Mouse (Mus musculus): ENCODE data around the gene Hsp90b1.
"Not testable (repeated sequence)": the region's sequence is repeated elsewhere in the genome, so short reads cannot be mapped to it uniquely, and the experiment has no call there.

Gene Hsp90b1

DNA sequence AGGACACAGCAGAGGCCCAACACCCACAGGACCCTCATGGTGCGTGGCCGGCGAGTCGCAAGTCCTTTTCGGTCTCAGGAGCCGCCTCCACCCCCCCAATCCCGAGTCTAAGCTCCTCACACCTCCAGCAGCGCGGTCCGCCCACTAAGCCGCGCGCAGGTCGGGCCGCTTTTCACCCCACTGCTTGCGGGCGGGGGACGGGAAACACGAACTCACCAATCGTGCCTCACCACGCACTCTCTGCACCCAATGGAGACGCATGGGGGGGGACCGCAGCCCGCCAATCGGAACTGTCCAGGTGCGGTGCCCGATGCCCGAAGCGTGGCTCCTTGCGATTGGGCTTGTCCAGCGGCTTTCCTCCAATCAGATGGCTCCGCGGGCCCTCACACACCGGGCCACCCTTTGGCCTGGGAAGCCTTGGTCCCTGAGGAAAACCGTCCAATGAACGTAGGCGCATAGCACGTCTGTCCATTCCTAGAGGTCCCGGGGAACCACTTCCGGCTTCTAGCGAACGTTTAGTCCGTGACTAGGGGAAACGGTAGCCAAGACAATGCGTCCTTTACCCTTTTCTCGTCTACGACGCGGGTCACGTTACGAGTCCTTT, at the start of gene Hsp90b1, which contains the start of gene Ttc41:
Hsp90b1 (minus strand) TSS at position 192 of the 604 bp plus-strand sequence.
Ttc41 (plus strand) TSS at position 494 of the 604 bp plus-strand sequence.
- DNase-seq = peak; percentile 96 to 98

DNA sequence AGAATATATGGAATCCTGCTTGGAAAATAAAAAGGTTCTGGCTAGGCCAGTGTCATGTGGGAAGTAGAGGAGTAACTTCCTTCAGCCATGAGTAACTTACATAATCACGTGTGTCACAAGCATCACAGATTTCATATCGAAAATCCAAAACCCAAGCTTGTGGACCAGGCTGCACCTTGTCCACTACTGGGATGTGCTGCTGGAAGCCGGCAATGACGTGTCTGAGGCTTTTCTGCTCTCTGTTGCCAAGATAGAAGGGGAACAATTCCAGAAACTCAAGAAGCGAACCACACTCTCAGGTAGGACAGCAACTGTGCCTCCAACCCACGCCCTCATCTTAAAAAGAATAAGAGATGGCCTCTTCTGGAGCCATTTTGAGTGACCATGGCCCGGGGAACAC, 39.0 kb upstream of the Hsp90b1 start:
- no peak for DNase-seq

DNA sequence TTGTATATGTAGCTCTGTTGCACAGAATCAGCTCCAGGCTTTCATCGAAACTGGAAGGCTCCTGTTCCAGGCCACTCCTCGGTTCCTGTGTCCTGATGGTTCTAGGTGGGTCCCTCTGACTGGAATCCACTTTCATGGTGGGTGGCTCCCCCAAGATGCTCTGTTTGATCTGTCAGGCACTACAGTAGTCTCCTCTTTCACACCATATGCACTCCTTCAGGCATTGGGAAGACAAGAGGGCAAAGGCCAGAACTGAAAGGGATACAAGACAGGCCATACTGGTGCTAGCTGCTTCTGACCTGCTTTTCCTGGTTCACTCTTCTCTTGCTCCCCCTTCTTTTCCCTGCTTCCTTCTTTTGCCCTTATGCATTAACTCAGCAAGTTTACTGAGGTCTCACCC, 37.6 kb upstream of the Hsp90b1 start:
- no peak for DNase-seq

- peak in 1 of 2 experiments; percentile 19 for DNase-seq
Measured at GRCm38 (mm10) chr10:86735036-86735435, 29.7 kb upstream of the Hsp90b1 start.

DNA sequence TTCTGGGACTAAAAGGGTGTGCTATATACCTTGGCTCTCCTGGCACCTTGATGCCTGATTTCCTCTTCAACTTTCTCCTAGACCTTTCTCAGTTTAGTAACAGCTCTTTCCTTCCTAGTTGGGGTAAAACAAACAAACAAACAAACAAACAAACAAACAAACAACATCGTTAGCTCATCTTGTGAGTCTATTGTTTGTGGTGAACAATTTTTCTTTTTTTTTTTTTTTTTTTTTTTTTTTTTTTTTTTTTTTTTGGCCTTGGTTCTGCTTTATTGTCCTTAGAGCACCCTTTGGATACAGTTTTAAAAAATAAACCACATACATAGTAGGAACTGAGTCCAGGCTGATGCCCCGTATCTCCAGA, 26.2 kb upstream of the Hsp90b1 start:
- DNase-seq = no peak

GRCm38 (mm10) chr10:86730823-86731499, 25.7 kb upstream of the Hsp90b1 start:
- DNase-seq = peak; percentile 88 to 89

GRCm38 (mm10) chr10:86728176-86728575, 22.9 kb upstream of the Hsp90b1 start:
- DNase-seq = no peak

- peak; percentile 48 to 50 for DNase-seq
Measured at GRCm38 (mm10) chr10:86727548-86727980, 22.3 kb upstream of the Hsp90b1 start.

DNA sequence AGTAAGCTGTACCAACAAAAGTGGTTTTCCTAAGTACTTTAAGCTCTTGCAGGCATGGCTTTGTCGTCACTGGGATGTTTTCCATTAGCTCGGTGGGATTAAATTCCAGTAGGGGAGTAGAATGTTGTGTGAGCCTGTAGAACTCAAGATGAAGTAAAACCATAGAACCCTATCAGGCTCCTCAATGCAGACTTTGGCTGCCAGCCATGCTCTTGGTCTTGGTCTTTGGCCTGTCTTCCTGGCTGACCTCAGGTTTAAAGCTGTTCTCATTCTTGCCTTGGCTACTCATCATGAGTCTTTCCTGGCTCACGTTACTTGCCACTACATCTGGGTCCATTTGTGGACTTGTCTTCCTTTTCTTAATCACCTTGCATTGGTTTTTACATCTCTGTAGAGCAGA, 6.8 kb upstream of the Hsp90b1 start:
- DNase-seq = no peak

GRCm38 (mm10) chr10:86707134-86707533, 1.8 kb upstream of the Hsp90b1 start:
- DNase-seq = no peak

DNA sequence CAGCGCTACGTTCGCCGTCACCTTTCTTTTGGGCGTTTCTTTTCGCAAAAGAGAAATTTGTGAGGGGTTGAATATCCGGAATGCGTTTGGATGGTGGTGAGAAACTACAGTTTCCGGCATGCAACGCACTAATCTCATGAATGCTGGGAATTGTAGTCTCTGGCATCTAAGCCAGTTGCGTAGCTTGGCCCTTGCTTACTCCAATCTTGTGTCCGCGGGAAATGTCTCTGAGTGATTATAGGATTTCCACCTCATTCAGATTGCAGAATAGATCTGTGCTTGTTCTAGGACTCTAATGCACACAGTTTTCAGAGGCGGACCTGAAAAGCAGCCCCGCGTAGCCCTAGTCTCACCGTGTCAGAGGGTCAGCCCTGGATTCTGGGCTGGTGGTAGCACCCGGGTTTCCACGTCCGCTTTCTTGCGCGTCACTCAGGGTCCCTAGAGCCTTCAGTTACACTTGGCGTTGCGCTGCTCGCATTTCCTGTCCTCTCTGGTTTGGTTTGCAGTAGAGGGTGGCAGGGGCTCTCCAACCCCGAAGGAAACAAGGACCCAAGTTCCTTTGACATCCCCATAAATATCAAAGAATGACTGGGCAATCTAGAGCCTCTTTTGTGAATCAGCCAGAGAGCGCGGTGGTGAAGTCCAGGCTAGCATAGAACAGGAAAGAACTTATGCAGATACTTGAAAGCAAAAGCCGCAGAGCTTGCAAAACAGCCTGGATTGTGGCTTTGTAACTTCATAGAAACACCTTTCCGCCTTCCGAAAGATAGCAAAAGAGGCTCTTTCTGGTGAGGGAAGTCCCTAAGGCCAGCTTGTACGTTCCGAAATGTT, 828 bp upstream of the Hsp90b1 start:
- peak; percentile 89 for DNase-seq

DNA sequence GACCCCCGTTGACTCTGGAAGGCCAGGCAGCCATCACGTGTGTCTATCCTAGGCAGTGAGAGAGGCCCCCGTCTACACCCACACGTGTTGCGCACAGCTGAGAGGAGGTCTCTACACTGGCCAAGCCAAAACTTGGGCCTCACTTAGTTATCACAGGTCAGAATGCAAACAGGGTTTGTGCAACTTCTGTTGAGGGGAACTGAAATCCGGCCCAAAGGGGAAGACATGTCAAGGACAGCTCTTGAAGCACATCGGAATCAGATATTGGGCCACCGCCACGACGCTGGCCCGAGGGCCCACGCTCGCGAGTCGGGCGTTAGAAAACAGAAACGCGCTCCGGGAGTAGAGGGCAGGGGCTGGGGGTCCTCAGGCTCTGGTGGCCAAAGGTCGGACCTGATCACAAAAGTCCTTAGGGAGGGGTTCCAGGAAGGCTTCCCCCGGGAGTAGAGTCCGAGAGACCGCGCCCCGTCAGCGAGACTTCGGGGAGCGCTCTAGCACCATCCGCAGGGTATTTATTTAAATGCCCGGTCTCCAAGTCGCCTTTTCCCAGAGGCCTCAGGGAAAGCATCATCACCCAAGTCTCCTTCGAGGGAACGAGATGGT, 619 bp downstream of the Hsp90b1 start:
- DNase-seq = peak; percentile 42 to 43

DNA sequence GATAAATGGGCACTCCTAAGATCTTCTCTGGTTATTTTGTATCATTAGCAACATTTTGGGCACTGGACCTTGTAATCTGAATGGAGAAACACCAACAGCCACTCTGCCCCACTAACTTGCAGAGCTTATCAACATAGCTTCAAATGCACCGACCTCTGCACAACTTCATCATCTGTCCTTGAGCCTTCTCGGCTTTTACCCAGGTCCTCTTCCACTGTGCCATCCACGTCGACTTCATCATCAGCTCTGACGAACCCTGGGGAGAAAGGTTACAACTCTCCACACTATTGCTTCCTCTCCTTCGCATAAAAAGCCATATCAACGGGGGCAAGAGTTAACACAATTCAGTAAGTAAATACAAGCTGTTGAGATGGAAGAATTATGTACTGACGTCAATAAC, 1.2 kb downstream of the Hsp90b1 start:
- DNase-seq = no peak

DNA sequence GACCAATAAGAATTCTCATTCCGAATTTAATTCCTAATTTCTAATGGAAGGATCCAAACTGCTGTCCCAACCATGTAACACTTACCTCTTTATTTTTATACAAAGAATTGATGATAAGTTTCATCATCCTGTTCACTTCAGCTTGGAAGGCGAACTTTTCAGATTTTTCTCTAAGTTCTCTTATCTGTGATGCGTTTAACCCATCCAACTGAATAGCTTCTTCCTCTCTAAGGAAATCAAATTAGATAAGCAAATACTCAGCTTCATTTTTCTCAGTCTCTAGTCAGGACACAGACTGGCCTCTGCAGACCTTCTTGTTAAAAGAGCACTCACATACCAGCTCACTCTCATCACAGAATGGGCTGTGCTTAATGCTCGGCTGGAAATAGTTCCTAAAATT, 1.9 kb downstream of the Hsp90b1 start:
- DNase-seq = no peak

GRCm38 (mm10) chr10:86702312-86702920, 2.9 kb downstream of the Hsp90b1 start:
- DNase-seq = no peak

DNA sequence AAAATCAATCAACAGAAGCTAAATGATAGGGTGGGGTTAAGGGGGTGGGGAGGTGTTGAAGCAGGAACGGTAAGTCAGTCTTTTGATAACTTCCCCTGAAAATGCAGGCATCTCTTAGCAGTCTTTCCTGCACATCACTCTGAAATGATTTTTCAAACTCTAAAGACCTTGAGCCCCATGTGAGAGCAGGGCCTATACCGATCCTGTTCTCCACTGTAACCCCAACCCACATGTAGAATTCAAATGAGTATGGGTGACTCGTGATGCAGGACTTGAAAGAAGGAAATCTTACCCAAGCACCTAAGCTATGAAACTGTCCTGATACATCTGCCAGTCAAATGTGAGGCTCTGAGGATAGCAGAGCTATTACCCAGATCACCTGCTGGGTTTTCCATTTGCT, 4.3 kb downstream of the Hsp90b1 start:
- DNase-seq = no peak

- DNase-seq = no peak
Measured at GRCm38 (mm10) chr10:86700251-86700650, 5.1 kb downstream of the Hsp90b1 start.

- not testable (repeated sequence) for DNase-seq
Measured at GRCm38 (mm10) chr10:86686017-86686360, 19.3 kb downstream of the Hsp90b1 start.

GRCm38 (mm10) chr10:86685179-86686016, 19.9 kb downstream of the Hsp90b1 start:
- DNase-seq = peak; percentile 86 to 90

GRCm38 (mm10) chr10:86684797-86685178, 20.5 kb downstream of the Hsp90b1 start:
- DNase-seq = not testable (repeated sequence)

DNA sequence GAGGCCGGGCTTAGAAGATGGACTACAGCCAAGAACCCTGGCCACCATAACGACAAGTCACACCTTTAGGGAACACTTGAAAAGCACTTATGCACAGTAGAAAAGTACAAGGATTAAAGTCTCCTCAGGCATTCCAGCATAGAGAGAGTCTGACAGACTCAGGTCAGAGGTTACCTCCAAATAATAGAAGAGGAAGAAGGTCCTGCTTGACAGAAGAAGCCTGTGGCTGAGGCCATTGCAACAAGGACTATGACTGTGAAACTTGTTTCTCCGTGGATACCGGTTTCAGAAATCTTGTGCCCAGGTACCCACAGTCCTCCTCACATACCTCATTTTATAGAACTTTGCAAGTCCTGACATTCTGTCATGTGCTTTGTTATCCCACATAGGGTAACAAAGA, 34.8 kb downstream of the Hsp90b1 start:
- DNase-seq = not testable (repeated sequence)

Data from B cell, adult 2 months (primary cell).